Mouse (Mus musculus) kidney, postnatal 36 days (tissue): ENCODE results near the gene Ccdc157.
A peak's percentile ranks its signal among the peaks of the same experiment; 100 is the strongest.
"Not testable (repeated sequence)": the region's sequence is repeated elsewhere in the genome, so short reads cannot be mapped to it uniquely, and the experiment has no call there.

Source experiments
- DNase-seq, 2 experiments: peaks; one replicate each; pipeline ENCODE4 v3.0.0; 2021 to 2022; ENCODE audit warnings: mixed read lengths in 2 of 2

The Ccdc157 gene

GRCm38 (mm10) chr11:4159808-4160708 lies at the start of gene Ccdc157, which contains the start of gene Sf3a1:
Gene Ccdc157, minus strand, starts transcription at chr11:4160293.
Gene Sf3a1, plus strand, starts transcription at chr11:4160350.
- DNase-seq: peak; percentile 95 to 98

GRCm38 (mm10) chr11:4209556-4209955 lies 49.5 kb upstream of the Ccdc157 start:
- peak in 1 of 2 experiments; percentile 29 for DNase-seq

- no peak for DNase-seq
These were observed 47.6 kb upstream of the Ccdc157 start for GRCm38 (mm10) chr11:4207655-4208054.

- no peak for DNase-seq
These were observed 46.5 kb upstream of the Ccdc157 start for GRCm38 (mm10) chr11:4206563-4206962.

GRCm38 (mm10) chr11:4205951-4206350 lies 45.9 kb upstream of the Ccdc157 start:
- DNase-seq: no peak

GRCm38 (mm10) chr11:4205097-4205655 lies 45.1 kb upstream of the Ccdc157 start:
- peak in 1 of 2 experiments; percentile 53 for DNase-seq

- peak; percentile 86 to 93 for DNase-seq
These were observed 43.6 kb upstream of the Ccdc157 start for GRCm38 (mm10) chr11:4203705-4204074.

GRCm38 (mm10) chr11:4202995-4203704 lies 43.1 kb upstream of the Ccdc157 start:
- DNase-seq: no peak

GRCm38 (mm10) chr11:4201981-4202700 lies 42.0 kb upstream of the Ccdc157 start:
- DNase-seq: peak in 1 of 2 experiments; percentile 72

- DNase-seq: peak; percentile 86 to 94
These were observed 37.6 kb upstream of the Ccdc157 start for GRCm38 (mm10) chr11:4197691-4198090.

- peak; percentile 82 to 91 for DNase-seq
These were observed 36.5 kb upstream of the Ccdc157 start for GRCm38 (mm10) chr11:4196636-4197035.

- DNase-seq: peak in 1 of 2 experiments; percentile 6
These were observed 35.5 kb upstream of the Ccdc157 start for GRCm38 (mm10) chr11:4195597-4196031.

GRCm38 (mm10) chr11:4193420-4193819 lies 33.3 kb upstream of the Ccdc157 start:
- DNase-seq: no peak

GRCm38 (mm10) chr11:4192757-4193156 lies 32.7 kb upstream of the Ccdc157 start:
- no peak for DNase-seq

- DNase-seq: no peak
These were observed 30.6 kb upstream of the Ccdc157 start for GRCm38 (mm10) chr11:4190677-4191076.

GRCm38 (mm10) chr11:4189182-4189581 lies 29.1 kb upstream of the Ccdc157 start:
- DNase-seq: peak; percentile 76 to 89

GRCm38 (mm10) chr11:4187318-4187700 lies 27.2 kb upstream of the Ccdc157 start:
- no peak for DNase-seq

GRCm38 (mm10) chr11:4186486-4187317 lies 26.6 kb upstream of the Ccdc157 start, which contains the start of gene Tbc1d10a:
Gene Tbc1d10a, plus strand, starts transcription at chr11:4186789.
- DNase-seq: peak; percentile 99

- not testable (repeated sequence) for DNase-seq
These were observed 25.4 kb upstream of the Ccdc157 start for GRCm38 (mm10) chr11:4185480-4185879.

GRCm38 (mm10) chr11:4184251-4184952 lies 24.3 kb upstream of the Ccdc157 start:
- peak in 1 of 2 experiments; percentile 64 for DNase-seq

- DNase-seq: peak in 1 of 2 experiments; percentile 63
These were observed 23.4 kb upstream of the Ccdc157 start for GRCm38 (mm10) chr11:4183511-4183910.
